21 mouse cellular contexts compared by ENCODE assay signal in the genomic region with DNA sequence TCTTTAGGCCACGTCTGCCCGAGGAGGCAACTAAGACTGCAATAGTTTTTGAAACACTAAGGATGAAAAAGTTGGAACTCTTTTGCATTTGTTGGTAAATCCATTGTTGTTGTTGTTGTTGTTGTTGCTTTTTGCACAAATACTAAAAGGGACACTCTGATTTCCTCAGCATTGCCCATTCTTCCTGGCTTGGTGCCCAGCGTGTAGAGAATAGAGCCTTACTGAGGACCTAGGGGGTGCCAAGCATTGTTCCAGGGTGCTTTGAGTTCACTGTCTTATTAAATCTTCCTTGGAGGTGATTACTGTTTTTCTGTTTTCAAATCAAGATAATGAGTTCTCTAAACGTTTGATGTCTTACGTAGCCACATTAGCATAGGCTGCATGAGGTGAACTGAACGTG.
DNase-seq lines count a peak whose midpoint lies in the region; ATAC-seq and TF ChIP-seq lines count a peak whose summit lies in the region.
"Had no signal": no experiment of that assay in that cellular context is flagged by ENCODE, and none has a peak within 500 bp of the region (broad histone marks: within the 10 kb centered on the region; RNA-seq: fewer than 3 reads in every experiment).

No protein-coding gene starts in this region.

- H3K4me3 ChIP-seq in olfactory bulb, adult 2 months (ENCODE audit: insufficient read depth, low read depth, low read length): no peak overlapping the region
- H3K4me3 ChIP-seq: embryonic facial prominence, embryonic 10.5 days; embryonic facial prominence, embryonic 12.5 days; forebrain, embryonic 10.5 days; forebrain, embryonic 12.5 days had no signal

- H3K27ac ChIP-seq in olfactory bulb, adult 2 months (ENCODE audit: insufficient read depth, low read depth, low read length): peak overlapping the region; percentile 87; the same call in 1 of the 2 replicates
- H3K27ac ChIP-seq: embryonic facial prominence, embryonic 10.5 days; embryonic facial prominence, embryonic 12.5 days; forebrain, embryonic 10.5 days; forebrain, embryonic 12.5 days had no signal

- TF ChIP-seq CTCF in olfactory bulb, adult 2 months (IDR thresholded peaks at IDR 0.05; ENCODE audit: insufficient read depth, low read depth, low read length): no peak

- DNase-seq in cerebellum, adult 11-12 months: peak; percentile 36
- DNase-seq in cerebellum, postnatal 36 days: no peak
- peak; percentile 49 for DNase-seq in cerebellum, adult 9-10 months
- DNase-seq in cerebellum, adult 18-20 months: no peak
- DNase-seq in cerebellum, postnatal 10 days: peak; percentile 51 to 57
- DNase-seq: adrenal gland, adult 8-10 months; adrenal gland, postnatal 14 days; adrenal gland, postnatal 36 days; B cell, adult 2 months; cerebellum, adult 8-10 months had no signal

- peaks cover 12% of the 10 kb centered on the region for H3K4me1 ChIP-seq in olfactory bulb, adult 2 months (ENCODE audit: control insufficient read depth, insufficient read depth, low read length)

- ATAC-seq in cerebellum, adult (ENCODE audit: insufficient number of reproducible peaks, low FRiP score, low TSS enrichment): no peak
- ATAC-seq: activated CD4-positive, CD25-positive, alpha-beta regulatory T cell, adult 4 months; CD4-positive, CD25-positive, alpha-beta regulatory T cell, adult 4 months; forebrain, embryonic 14.5 days; forebrain, embryonic 16.5 days; Patski had no signal

- 52% methylated on average over 6 of the region's 6 CpGs for WGBS in olfactory bulb, adult 2 months

- no peak for TF ChIP-seq POLR2A in olfactory bulb, adult 2 months (IDR thresholded peaks at IDR 0.05; ENCODE audit: insufficient read depth, low read depth, low read length)

Comparison
In these comparisons a context has a peak if more than half of its experiments do, and no peak if none do; other contexts are left out.
1. DNase-seq: peak in cerebellum, adult 11-12 months (single experiment), cerebellum, adult 9-10 months (single experiment) and cerebellum, postnatal 10 days (2 of 2); none in cerebellum, postnatal 36 days (0 of 2) and cerebellum, adult 18-20 months (0 of 2).